Mouse (Mus musculus) myocyte (in vitro differentiated cells): Measurements from ENCODE around the gene Klc2.

Source experiments
- CEBPB ChIP-seq: IDR thresholded peaks from 2 replicates; pipeline ENCODE4 v1.6.1; 2011; ENCODE audit warnings: mild to moderate bottlenecking, moderate library complexity; ENCODE audit not compliant: poor library complexity, insufficient read depth, severe bottlenecking
- MAX ChIP-seq: IDR thresholded peaks from one replicate; pipeline ENCODE4 v1.6.1; 2011; ENCODE audit warnings: low read depth, mild to moderate bottlenecking, control low read depth
- MYOD1 ChIP-seq, 3 experiments: IDR thresholded peaks; one replicate each; pipeline ENCODE4 v1.6.1; 2011; ENCODE audit warnings: control low read depth in 2 of 3, low read depth in 2 of 3, mild to moderate bottlenecking in 2 of 3, moderate library complexity in 1 of 3; ENCODE audit not compliant: insufficient read length in 2 of 3, control insufficient read depth in 1 of 3
- POLR2A ChIP-seq: IDR thresholded peaks from one replicate; pipeline ENCODE4 v1.6.1; 2011; ENCODE audit warnings: low read depth, mild to moderate bottlenecking, control low read depth, moderate library complexity; ENCODE audit not compliant: insufficient read length
- USF1 ChIP-seq: IDR thresholded peaks from one replicate; pipeline ENCODE4 v1.6.1; 2011; ENCODE audit warnings: low read depth, mild to moderate bottlenecking, control low read depth, moderate library complexity

DNA sequence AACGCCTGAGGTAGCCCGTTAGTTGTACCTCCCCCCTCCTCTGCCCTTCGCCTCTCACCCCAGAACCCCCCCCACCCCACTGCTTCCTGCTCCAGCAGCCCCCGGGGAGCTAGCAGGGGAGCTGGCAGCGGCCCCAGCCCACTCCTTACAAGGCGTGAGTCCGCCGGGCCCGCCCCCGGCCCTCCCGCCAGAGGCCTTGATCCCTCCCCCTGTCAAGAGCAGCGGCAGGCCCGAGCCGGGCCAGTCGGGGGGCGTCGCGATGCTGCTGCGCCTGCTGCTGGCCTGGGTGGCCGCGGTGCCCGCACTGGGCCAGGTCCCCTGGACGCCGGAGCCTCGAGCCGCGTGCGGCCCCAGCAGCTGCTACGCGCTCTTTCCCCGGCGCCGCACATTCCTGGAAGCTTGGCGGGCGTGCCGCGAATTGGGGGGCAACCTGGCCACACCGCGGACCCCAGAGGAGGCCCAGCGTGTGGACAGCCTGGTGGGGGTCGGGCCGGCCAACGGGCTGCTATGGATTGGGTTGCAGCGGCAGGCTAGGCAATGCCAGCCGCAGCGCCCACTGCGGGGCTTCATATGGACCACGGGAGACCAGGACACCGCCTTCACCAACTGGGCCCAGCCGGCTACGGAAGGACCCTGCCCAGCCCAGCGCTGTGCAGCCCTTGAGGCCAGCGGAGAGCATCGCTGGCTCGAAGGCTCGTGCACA, 50.3 kb downstream of the Klc2 start, which contains the start of gene Cd248:
- TF ChIP-seq MAX (no peak), POLR2A (peak; percentile 71), USF1 (no peak), CEBPB (no peak), MYOD1 (IDR thresholded peaks at IDR 0.05; ENCODE audit: control insufficient read depth in 1 of 3, insufficient read length in 2 of 3, low read depth in 2 of 3) (peak in 1 of 3 experiments; percentile 40)
